Mouse (Mus musculus): ENCODE measurements around the gene Serinc5. TPM values are rescaled to one million over a fixed set of nuclear protein-coding genes. Genes with fewer than 3 reads are reported as not detected.

Serinc5 gene
- polyA plus RNA-seq, 1 experiment: 10.4 TPM

DNA sequence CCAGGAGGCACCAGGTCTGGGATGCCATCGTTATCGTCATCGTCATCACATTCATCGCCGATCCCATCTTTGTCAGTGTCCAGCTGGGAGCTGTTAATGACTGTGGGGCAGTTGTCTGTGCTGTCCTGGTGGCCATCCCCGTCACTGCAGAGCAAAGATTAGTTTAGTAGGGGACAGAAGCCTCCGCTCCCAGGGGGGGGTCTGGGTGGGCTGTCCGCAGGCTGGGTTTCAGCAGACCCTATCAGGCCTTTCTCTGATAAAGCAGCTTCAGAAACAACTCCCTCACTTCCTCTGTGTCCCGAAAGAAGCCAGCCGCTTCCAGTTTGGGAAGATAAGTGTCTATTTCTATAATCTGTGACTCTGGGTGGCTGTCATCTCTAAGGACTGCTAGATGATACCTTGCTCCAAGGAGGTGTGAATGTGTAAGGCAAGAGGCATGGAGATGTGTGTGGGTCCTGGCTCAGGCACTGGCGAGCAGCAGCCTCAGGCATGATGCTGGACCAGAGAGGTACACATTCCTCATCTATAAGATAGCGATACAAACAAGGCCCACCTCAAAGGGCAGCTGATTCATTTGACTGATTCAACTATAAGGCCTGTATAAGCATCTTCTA, 147.2 kb downstream of the Serinc5 start:
- DNase-seq: no peak
- TF ChIP-seq POLR2A (IDR thresholded peaks at IDR 0.05; ENCODE audit: low read depth, low read length) (no peak), CTCF (conservative IDR thresholded peaks at IDR 0.05; ENCODE audit: insufficient read depth, insufficient read length, low read depth, low read length) (no peak)
- Histone ChIP-seq H3K36me3 (ENCODE audit: control insufficient read depth, insufficient read depth, low read length) (no peaks in the 10 kb centered on the region), H3K27me3 (replicated peaks; ENCODE audit: control insufficient read depth, insufficient read depth, low read length) (no peaks in the 10 kb centered on the region), H3K27ac (ENCODE audit: insufficient read depth, low read depth, low read length) (no peak overlapping the region), H3K4me3 (ENCODE audit: insufficient read depth, low read depth, low read length) (no peak overlapping the region), H3K4me1 (ENCODE audit: control insufficient read depth, insufficient read depth, low read length) (no peaks in the 10 kb centered on the region)
- WGBS: 84% methylated on average over 12 of the region's 12 CpGs

DNA sequence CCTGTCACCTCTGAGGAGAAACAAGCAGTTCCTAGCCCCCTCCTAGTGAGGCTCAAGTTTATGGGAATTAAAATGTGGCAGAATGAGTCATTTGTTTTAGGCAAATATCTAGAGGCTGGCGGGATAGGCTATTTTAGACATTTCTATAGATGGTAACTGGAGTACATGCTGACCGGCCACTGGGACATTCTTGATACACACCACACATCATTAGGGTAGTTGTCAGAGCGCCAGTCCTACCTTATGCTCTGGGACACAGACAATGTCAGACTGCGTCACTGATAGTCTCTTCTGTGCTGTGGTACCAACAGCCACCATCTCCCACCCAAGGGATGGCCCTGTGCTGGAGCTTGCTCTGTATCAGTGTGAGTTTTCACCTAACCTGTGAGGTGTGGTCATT, 148.2 kb downstream of the Serinc5 start:
- H3K27me3 ChIP-seq (replicated peaks; ENCODE audit: control insufficient read depth, insufficient read depth, low read length): no peaks in the 10 kb centered on the region
- H3K36me3 ChIP-seq (ENCODE audit: control insufficient read depth, insufficient read depth, low read length): no peaks in the 10 kb centered on the region
- no peak overlapping the region for H3K4me3 ChIP-seq (ENCODE audit: insufficient read depth, low read depth, low read length)
- no peak for DNase-seq
- WGBS: 92% methylated on average over 4 of the region's 4 CpGs
- no peaks in the 10 kb centered on the region for H3K4me1 ChIP-seq (ENCODE audit: control insufficient read depth, insufficient read depth, low read length)
- H3K27ac ChIP-seq (ENCODE audit: insufficient read depth, low read depth, low read length): no peak overlapping the region
- no peak for TF ChIP-seq CTCF (conservative IDR thresholded peaks at IDR 0.05; ENCODE audit: insufficient read depth, insufficient read length, low read depth, low read length)
- TF ChIP-seq POLR2A (IDR thresholded peaks at IDR 0.05; ENCODE audit: low read depth, low read length): no peak

DNA sequence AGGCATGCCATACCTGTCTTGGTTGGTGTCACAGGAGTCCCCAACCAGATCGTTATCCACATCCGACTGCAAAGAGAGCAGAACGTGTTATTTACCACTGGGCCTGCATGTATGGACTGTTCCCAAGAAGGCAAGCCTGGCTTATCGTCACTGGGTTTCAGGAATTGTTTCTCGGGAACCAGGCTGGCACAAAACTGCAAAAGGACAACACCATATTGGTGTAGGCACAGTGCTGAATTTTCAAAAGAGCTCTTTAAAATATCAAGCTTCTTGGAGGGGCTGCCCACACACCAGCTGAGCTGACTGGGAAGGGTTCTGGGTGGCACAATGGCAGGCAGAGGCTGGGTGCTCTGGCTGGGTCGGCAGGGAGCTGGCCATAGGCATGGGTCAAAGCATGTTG, 149.6 kb downstream of the Serinc5 start:
- TF ChIP-seq POLR2A (IDR thresholded peaks at IDR 0.05; ENCODE audit: low read depth, low read length): no peak
- no peak for TF ChIP-seq CTCF (conservative IDR thresholded peaks at IDR 0.05; ENCODE audit: insufficient read depth, insufficient read length, low read depth, low read length)
- WGBS: 79% methylated on average over 6 of the region's 6 CpGs
- H3K4me3 ChIP-seq (ENCODE audit: insufficient read depth, low read depth, low read length): no peak overlapping the region
- no peak overlapping the region for H3K27ac ChIP-seq (ENCODE audit: insufficient read depth, low read depth, low read length)
- H3K4me1 ChIP-seq (ENCODE audit: control insufficient read depth, insufficient read depth, low read length): no peaks in the 10 kb centered on the region
- no peaks in the 10 kb centered on the region for H3K27me3 ChIP-seq (replicated peaks; ENCODE audit: control insufficient read depth, insufficient read depth, low read length)
- DNase-seq: no peak
- H3K36me3 ChIP-seq (ENCODE audit: control insufficient read depth, insufficient read depth, low read length): no peaks in the 10 kb centered on the region

Other genes with a start within 250 kb of the Serinc5 start
- gene Ankrd34b, start 185.2 kb upstream of the Serinc5 start, polyA plus RNA-seq (2012; rRNA removed): 0.23 and 0.37 TPM in 2 replicates
- 4.6 and 5.1 TPM in 2 replicates for gene Fam151b, start 127.1 kb upstream of the Serinc5 start, polyA plus RNA-seq (2012; rRNA removed)
- gene Zfyve16, start 80.2 kb upstream of the Serinc5 start, polyA plus RNA-seq (2012; rRNA removed): 4.7 and 5.1 TPM in 2 replicates
- 0.09 and 0.22 TPM in 2 replicates for gene Spz1, start 34.9 kb upstream of the Serinc5 start, polyA plus RNA-seq (2012; rRNA removed)
- gene Thbs4, start 183.7 kb downstream of the Serinc5 start, polyA plus RNA-seq (2012; rRNA removed): 2.8 and 3.1 TPM in 2 replicates
- 5.0 and 5.4 TPM in 2 replicates for gene Mtx3, start 233.7 kb downstream of the Serinc5 start, polyA plus RNA-seq (2012; rRNA removed)